Mouse (Mus musculus) bone marrow, adult 2 months (tissue): ENCODE data around the gene Arhgef3.

ENCODE experiments used
- CTCF ChIP-seq: fragments of 200-500 bp; IDR thresholded peaks from 2 replicates; pipeline ENCODE4 v1.5.1; 2011; ENCODE audit warnings: low read length, control low read depth; ENCODE audit not compliant: control insufficient read depth, insufficient read depth
- POLR2A ChIP-seq: fragments of 200-500 bp; IDR thresholded peaks from 2 replicates; pipeline ENCODE4 v1.6.1; 2011; ENCODE audit warnings: low read depth, mild to moderate bottlenecking, control low read depth, low read length, borderline replicate concordance; ENCODE audit not compliant: control insufficient read depth

DNA sequence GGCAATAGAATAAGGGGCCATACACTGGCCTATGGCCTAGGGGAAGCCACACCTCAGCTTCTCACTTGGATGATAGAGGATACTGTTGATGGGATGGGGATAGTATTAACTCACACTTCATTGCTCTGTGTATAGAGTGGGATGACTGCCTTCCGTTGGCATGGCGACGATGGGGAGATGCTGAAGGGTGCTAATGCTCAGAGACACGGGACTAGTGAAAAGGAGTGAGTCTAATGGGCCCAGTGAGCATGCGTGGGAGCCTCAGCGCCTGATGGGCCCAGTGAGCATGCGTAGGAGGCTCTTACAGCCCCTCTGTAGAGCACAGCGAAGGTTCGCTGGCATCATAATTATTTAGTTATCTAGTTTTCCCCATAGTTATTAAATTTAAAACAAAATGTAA is 24.2 kb downstream of the Arhgef3 start:
- TF ChIP-seq CTCF: no peak
- no peak for TF ChIP-seq POLR2A
